Mouse (Mus musculus) fat pad, adult 2 months (tissue): ENCODE results near the gene Ccdc50.

ENCODE experiments used
- DNase-seq: peaks from one replicate; pipeline ENCODE4 v3.0.0-alpha.2; 2011; ENCODE audit warnings: low read depth, low spot score; ENCODE audit errors: extremely low read depth

The Ccdc50 gene

GRCm38 (mm10) chr16:27395251-27396037 is 6.8 kb downstream of the Ccdc50 start:
- DNase-seq = no peak

- DNase-seq = no peak
Measured at GRCm38 (mm10) chr16:27396951-27397350, 8.3 kb downstream of the Ccdc50 start.

GRCm38 (mm10) chr16:27399026-27399718 is 10.5 kb downstream of the Ccdc50 start:
- no peak for DNase-seq

- no peak for DNase-seq
Measured at GRCm38 (mm10) chr16:27399719-27400253, 11.1 kb downstream of the Ccdc50 start.

GRCm38 (mm10) chr16:27401579-27401978 is 12.9 kb downstream of the Ccdc50 start:
- no peak for DNase-seq

GRCm38 (mm10) chr16:27404107-27404506 is 15.4 kb downstream of the Ccdc50 start:
- DNase-seq = no peak

GRCm38 (mm10) chr16:27416937-27417584 is 28.4 kb downstream of the Ccdc50 start:
- no peak for DNase-seq

- no peak for DNase-seq
Measured at GRCm38 (mm10) chr16:27417632-27418031, 29.0 kb downstream of the Ccdc50 start.

- DNase-seq = no peak
Measured at GRCm38 (mm10) chr16:27420982-27421381, 32.3 kb downstream of the Ccdc50 start.

- no peak for DNase-seq
Measured at GRCm38 (mm10) chr16:27435034-27435433, 46.4 kb downstream of the Ccdc50 start.

GRCm38 (mm10) chr16:27443941-27444340 is 55.3 kb downstream of the Ccdc50 start:
- DNase-seq = no peak

- DNase-seq = no peak
Measured at GRCm38 (mm10) chr16:27449360-27449759, 60.7 kb downstream of the Ccdc50 start.

GRCm38 (mm10) chr16:27450655-27451054 is 62.0 kb downstream of the Ccdc50 start:
- DNase-seq = no peak

GRCm38 (mm10) chr16:27453396-27453795 is 64.7 kb downstream of the Ccdc50 start:
- DNase-seq = no peak

- DNase-seq = no peak
Measured at GRCm38 (mm10) chr16:27453823-27454222, 65.2 kb downstream of the Ccdc50 start.

GRCm38 (mm10) chr16:27457273-27457672 is 68.6 kb downstream of the Ccdc50 start:
- DNase-seq = no peak

- no peak for DNase-seq
Measured at GRCm38 (mm10) chr16:27468731-27469130, 80.1 kb downstream of the Ccdc50 start.

GRCm38 (mm10) chr16:27471389-27471788 is 82.7 kb downstream of the Ccdc50 start:
- DNase-seq = no peak

GRCm38 (mm10) chr16:27483834-27484233 is 95.2 kb downstream of the Ccdc50 start:
- DNase-seq = no peak
